Mouse (Mus musculus) MN1 (cell line): ENCODE results near the gene AU015836.
"Not testable (repeated sequence)": the region's sequence is repeated elsewhere in the genome, so short reads cannot be mapped to it uniquely, and the experiment has no call there.

Source experiments
- DNase-seq: peaks from one replicate; pipeline ENCODE4 v3.0.0-alpha.2; 2016; ENCODE audit warnings: low spot score

The AU015836 gene

GRCm38 (mm10) chrX:93968444-93968843, at the start of gene AU015836:
AU015836 (plus strand) TSS chrX:93968659.
- DNase-seq: no peak

- DNase-seq: no peak
Measured at GRCm38 (mm10) chrX:93919017-93919416, 49.4 kb upstream of the AU015836 start.

- no peak for DNase-seq
Measured at GRCm38 (mm10) chrX:93928379-93928778, 40.1 kb upstream of the AU015836 start.

GRCm38 (mm10) chrX:93928794-93929193, 39.7 kb upstream of the AU015836 start:
- no peak for DNase-seq

- DNase-seq: no peak
Measured at GRCm38 (mm10) chrX:93931694-93932093, 36.8 kb upstream of the AU015836 start.

- DNase-seq: no peak
Measured at GRCm38 (mm10) chrX:93956727-93957126, 11.7 kb upstream of the AU015836 start.

GRCm38 (mm10) chrX:93958502-93958901, 10.0 kb upstream of the AU015836 start:
- DNase-seq: no peak

- no peak for DNase-seq
Measured at GRCm38 (mm10) chrX:93980341-93980740, 11.9 kb downstream of the AU015836 start.

GRCm38 (mm10) chrX:93982193-93982592, 13.7 kb downstream of the AU015836 start:
- no peak for DNase-seq

- DNase-seq: not testable (repeated sequence)
Measured at GRCm38 (mm10) chrX:93985096-93985495, 16.6 kb downstream of the AU015836 start.

- no peak for DNase-seq
Measured at GRCm38 (mm10) chrX:94006991-94007390, 38.5 kb downstream of the AU015836 start.

- no peak for DNase-seq
Measured at GRCm38 (mm10) chrX:94009442-94009841, 41.0 kb downstream of the AU015836 start.

- no peak for DNase-seq
Measured at GRCm38 (mm10) chrX:94011656-94012173, 43.3 kb downstream of the AU015836 start.

GRCm38 (mm10) chrX:94012479-94013167, 44.2 kb downstream of the AU015836 start:
- DNase-seq: no peak

GRCm38 (mm10) chrX:94016891-94017290, 48.4 kb downstream of the AU015836 start:
- DNase-seq: no peak

GRCm38 (mm10) chrX:94022264-94022874, 53.9 kb downstream of the AU015836 start:
- no peak for DNase-seq
